Mouse (Mus musculus): ENCODE measurements around the gene Enoph1.

Enoph1 gene

DNA sequence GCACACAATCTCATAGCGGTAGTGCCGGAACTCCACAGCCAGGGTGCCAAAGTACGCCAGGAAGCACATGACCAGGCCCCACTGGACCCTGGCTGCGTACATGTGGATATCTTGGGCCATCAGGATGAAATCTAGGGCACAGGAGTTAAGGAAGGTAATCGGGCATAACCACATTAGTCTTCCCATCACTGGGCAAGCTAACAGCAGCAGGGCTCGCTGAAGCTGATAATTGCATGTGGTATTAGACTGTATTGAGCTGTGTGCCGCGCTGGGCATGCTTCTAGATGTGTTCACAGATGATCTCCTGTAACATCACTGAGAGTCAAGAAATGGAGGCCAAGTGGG lies 40.1 kb downstream of the Enoph1 start:
- no peak for DNase-seq

DNA sequence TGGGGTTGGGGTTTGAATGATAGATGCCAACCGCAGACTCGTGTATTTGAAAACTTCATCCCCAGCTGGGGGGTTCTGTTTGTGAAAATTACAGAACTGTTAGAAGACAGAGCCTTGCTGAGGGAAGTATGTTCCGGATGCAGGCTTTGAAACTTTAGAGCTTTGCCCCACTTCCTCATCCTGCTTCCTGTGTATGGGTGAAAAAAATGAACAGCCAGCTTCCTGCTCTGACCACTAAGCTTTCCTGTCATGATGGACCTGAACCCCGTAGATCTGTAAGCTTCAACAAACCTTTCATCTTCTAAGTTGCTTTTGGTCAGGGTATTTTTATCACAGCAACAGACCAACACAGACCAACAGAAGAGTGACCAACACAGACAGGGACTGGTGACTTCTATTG lies 42.2 kb downstream of the Enoph1 start:
- no peak for DNase-seq

DNA sequence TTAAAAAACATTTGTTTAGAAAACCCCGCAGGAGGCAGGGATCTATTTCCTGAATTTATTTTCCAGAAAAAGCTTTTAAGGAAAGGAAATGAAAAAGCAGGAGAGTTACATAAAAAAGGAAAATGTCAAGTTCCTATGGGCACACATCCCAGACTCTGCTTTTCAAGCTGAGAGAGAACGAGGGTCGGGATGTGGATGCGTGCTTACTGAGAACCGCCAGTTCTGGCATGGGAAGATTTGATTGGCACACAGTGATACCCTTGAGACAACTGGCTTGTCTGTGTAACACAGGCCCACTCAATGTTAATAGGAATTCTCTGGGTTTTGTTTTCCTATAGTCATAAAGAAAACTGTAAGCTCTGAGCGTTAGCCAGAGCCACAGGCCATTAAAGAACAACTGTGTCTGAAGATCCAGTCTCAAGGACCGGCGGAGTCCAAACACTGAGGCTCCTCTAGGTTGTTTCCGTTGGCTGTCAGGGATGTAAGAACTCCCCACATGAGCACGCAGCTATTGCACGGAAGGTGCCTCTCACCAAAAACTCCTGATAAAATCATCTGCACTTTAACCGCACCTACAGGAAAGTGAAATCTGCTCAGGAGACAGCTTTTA lies 44.3 kb downstream of the Enoph1 start:
- no peak for DNase-seq

DNA sequence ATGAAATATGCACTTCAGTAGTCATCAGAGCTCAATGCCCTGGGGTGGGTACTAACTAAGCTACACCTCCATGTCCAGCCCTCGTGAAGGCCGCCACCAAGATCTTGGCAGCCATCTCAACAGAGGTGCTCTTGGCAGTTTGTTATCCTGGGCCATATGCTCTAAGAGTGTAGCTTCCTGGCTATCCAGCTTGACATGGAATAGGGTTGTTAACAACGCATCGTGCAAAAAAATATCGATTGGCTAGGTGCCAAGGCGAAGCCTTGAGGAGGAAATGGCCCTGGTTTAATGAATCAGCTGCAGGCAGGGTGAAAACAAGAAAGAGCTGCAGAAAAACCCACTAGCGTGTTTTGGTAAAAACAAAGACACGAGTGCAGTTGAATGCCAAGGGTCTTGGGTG lies 45.3 kb downstream of the Enoph1 start:
- no peak for DNase-seq

DNA sequence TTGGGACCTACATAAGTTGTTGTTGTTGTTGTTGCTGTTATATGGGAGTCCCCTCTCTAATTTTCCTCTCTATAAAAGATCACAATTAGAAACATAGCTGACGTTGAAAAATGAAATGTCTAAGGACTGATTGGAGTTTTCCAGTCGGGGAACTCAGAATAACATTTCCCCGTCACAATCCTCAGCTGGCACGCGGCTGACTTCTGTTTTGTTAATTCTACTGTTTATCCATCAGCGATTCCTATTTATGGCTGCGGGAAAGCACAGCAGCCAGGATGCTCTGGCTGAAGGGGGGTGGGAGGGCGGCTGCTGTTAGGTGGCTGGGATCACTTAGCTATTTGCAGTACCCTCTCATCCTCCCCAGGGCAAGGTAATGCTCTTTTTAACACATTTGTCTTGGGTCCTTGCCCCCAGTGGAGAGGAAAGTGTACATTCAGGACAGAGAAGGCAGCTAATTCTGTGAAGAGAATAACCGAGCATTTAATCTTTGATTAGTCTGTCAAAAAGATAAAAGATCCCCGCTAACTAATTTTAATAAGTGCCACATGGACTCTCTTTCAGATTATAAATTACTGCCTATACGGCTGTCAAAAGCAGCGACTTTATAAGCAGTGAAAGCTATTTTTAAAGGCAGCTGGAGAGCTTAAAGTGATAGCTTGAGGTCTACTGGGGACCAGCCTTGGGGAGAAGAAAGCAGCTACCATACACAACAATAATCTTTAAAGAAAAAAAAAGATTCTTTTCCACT lies 50.9 kb downstream of the Enoph1 start:
- no peak for DNase-seq

DNA sequence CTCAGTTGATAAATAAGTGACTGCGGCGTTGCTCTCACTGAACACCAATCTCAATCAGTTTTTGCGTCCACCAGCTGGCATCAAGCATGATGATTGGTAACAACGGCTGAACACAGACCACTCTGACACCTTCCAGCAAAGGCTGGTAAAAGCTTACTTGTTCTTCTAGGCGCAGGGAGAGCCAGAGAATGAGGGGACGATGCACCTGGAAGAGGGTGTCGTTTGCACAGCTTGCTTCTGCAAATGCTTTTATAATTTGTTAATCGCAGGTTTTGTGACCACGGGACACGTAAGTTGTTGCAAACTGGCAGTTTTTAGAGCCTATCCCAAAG lies 51.4 kb downstream of the Enoph1 start:
- DNase-seq, result no peak

DNA sequence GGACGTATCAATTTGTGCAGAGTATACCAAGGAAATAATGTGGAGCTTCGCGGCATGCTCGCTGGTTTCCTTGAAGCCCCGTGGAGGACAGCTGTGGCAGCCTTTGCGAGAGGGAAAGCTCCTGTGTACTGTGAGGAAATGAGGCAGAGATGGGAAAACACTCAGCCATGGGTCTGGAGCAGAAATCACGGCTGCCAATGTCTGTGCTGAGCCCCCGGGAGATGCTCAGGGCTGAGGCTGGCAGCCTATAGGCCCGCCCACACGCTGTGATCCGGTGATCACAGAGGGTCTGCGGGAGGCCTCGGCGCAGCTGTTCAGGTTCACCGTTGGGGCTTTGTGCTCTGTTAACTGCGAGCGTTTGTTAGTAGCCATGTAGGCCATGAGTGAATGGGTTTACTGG lies 51.8 kb downstream of the Enoph1 start:
- no peak for DNase-seq

DNA sequence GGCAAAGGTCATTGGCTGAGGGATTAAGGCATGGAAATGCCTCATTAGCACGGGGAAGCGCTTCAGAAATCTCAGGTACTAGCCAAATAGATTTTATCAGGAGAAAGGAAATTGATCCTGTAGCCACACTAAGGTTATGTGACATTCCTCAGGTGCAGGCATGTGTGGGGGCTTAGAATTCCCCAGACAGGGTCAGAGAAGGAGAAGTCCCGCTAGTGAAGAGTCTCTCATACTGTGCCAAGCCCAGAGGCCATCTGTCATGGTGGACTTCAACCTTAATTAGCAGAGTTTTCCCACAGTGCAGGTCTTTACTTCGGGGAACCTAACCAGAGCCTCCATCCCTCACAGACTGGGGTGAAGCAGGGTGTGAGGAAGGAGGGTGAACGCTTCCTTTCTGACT lies 57.2 kb downstream of the Enoph1 start:
- no peak for DNase-seq

DNA sequence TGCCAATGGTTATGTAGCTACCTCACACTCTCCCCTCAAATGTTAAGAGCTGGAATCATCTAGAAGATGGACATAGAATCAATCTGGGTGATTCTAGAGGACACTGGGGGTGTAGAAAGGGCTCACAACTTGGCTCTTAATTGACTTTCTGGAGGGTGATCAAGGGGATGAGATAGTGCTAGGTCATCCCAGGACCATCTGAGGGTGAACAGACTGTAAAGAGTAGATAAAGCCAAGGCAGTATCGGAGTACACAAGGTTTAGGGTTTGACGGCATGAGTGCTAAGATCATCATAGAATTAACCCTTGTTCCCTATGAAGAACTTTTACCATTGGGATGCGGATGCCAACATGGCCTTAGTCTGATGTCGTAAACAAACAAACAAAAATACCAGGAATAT lies 58.2 kb downstream of the Enoph1 start:
- DNase-seq, result no peak

DNA sequence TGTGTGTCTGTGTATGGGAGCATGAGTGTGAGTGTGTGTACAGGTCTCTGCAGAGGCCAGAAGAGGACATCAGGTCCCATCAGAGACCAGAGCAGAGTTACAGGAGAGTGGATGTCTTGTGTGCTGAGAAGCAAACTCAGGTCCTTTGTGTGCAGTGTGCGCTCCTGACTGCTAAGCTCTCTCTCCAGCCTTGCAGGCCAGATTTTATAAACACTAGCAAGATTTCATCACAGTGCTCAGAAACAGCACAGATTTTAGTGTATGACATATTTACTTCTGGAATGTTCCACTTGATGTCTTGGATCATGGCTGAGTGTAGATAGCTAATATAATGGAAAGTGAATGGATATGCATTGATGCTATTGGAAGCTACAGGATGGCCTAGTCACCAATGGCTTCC lies 62.6 kb downstream of the Enoph1 start:
- DNase-seq, result no peak

DNA sequence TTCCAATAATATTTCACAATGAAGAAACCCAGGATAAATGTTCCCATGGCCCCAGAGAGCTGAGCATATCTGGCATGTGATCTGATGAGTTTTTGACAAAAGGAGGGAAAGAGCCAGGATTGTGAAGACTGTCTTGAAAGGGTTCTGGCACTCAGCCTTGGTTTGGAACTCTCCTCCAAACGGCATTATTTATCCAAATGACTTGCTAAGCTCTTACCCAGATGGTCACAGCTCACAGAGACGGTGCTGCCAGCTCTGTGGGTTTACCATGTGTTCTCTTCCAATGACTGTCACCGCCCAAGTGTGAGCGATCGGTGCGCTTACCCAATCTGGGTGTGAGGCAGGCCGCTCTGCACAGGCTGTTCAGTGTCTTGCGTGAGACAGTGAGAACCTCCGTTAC lies 69.1 kb downstream of the Enoph1 start:
- peak; percentile 66 for DNase-seq

DNA sequence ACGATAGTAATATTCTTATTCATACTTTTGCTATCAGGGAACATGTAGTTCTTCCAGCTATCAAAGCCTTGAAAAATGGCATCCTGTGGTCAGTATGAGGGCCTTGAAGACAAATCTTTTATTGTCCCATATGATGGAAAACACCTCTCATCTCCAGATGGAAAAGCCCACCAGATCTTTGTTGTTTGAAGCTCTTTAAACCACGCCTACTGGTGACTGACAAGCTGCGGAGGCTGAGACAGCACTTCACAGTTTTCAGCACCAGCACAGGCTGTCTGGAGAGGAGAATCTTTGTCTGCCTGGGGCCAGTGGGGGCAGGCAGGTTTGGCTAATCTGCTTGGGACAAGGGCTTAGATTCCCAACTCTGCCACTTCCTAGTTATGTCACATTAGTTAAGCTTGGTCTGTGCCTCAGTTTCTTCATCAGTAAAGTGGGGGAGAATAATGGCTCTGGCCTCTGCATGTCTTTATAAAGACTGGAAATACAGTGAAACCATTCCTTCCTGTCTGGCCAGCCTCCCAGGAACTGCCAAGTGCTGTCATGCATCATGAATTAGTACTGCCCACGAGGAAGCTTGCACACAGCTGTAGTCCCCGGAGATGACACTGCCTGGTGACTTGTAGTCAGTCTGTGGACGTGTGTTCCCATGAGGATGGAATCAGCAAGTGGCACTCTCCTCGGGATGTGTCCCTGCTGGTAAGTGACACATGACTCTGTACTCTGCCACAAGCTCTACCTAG lies 69.9 kb downstream of the Enoph1 start:
- no peak for DNase-seq

DNA sequence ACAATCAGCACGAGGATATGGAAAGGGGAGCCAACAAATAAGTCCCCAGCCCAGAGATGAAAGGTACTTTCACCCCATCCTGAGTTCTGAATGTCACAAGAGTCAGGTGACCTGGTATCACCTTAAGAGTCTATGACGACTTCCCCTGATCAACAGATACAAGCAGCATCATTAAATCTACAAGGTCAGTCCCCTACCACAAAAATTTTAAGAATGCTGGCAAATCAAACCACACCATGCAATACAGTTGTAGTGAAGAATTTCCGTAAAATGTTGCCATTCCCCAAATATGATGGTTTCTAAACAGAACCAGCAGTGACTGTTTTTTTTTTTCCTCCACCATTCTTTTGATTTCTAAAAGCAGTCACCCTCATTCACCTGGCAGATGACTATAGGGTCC lies 70.8 kb downstream of the Enoph1 start:
- no peak for DNase-seq

DNA sequence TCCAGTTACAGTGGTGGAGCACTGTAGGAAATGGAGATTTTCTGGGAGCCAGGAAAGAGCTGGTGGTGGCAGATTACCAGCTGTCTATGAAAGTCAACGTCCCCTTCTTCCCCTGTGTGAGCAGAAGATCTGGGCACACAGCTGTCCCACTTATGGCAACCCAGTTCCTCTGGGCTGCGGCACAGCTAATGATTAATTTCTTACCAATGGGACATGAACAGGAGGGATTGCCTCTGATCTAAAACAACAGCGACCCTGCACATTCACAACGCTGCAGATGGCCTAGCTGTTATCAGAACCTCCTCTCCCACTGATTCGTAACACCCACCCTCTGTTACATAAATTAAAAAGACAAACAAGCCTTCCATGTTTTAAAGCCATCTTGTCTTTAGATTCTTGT lies 73.6 kb downstream of the Enoph1 start:
- no peak for DNase-seq
